Mouse (Mus musculus) kidney, adult 2 months (tissue): ENCODE results near the gene Rfwd3.

ENCODE experiments used
- CTCF ChIP-seq: fragments of 200-500 bp; conservative IDR thresholded peaks from 2 replicates; pipeline ENCODE4 v1.5.1; 2011; ENCODE audit warnings: low read depth, mild to moderate bottlenecking, control low read depth, low read length, moderate library complexity, mixed read lengths; ENCODE audit not compliant: insufficient read depth, insufficient read length
- POLR2A ChIP-seq: fragments of 200-500 bp; IDR thresholded peaks from one replicate; pipeline ENCODE4 v1.6.1; 2011; ENCODE audit warnings: low read depth, low read length, control low read depth

- TF ChIP-seq POLR2A (no peak), CTCF (peak; percentile 28; the same call in 1 of the 2 replicates)
Measured at GRCm38 (mm10) chr8:111268277-111268676, 31.7 kb downstream of the Rfwd3 start.
